Mouse (Mus musculus) monocyte, adult 5-6 weeks (primary cell): ENCODE data around the gene Hnrnph1. TPM values are rescaled to one million over a fixed set of nuclear protein-coding genes. Genes with fewer than 3 reads are reported as not detected.

Experiments used
- total RNA-seq: library from RNA; stranded (forward); fragments of 200-1000, 200-491, 200-594 nt; gene quantifications from 3 replicates; pipeline ENCODE4 v1.2.3, GENCODE M21; 2017

The Hnrnph1 gene
- total RNA-seq, 1 experiment from 2014 or later = 1,161 TPM

Other genes starting within 250 kb of the Hnrnph1 start
- 34.9 to 89.4 TPM (median 86.4 TPM) in 3 replicates for gene Tbc1d9b, start 245.6 kb upstream of the Hnrnph1 start, total RNA-seq
- gene Mrnip, start 202.5 kb upstream of the Hnrnph1 start, total RNA-seq = 2.0 to 4.1 TPM (median 3.3 TPM) in 3 replicates
- gene Sqstm1, start 166.2 kb upstream of the Hnrnph1 start, total RNA-seq = 878 to 1,339 TPM (median 1,041 TPM) in 3 replicates
- 4.9 to 20.2 TPM (median 13.9 TPM) in 3 replicates for gene Mgat4b, start 166.1 kb upstream of the Hnrnph1 start, total RNA-seq
- gene Ltc4s, start 138.4 kb upstream of the Hnrnph1 start, total RNA-seq = not detected in 3 replicates
- gene Maml1, start 84.7 kb upstream of the Hnrnph1 start, total RNA-seq = 12.4 to 18.2 TPM (median 13.2 TPM) in 3 replicates
- 473 to 555 TPM (median 517 TPM) in 3 replicates for gene Canx, start 51.3 kb upstream of the Hnrnph1 start, total RNA-seq
- not detected in 3 replicates for gene Cby3, start 22.5 kb upstream of the Hnrnph1 start, total RNA-seq
- 47.8 to 49.7 TPM (median 48.4 TPM) in 3 replicates for gene Rufy1, start 54.1 kb downstream of the Hnrnph1 start, total RNA-seq
- 0.11 TPM in 1 of 3 replicates, not detected in the others for gene Adamts2, start 225.1 kb downstream of the Hnrnph1 start, total RNA-seq